Mouse (Mus musculus) spleen, embryonic (tissue): ENCODE measurements around the gene Dcdc2a.

Experiments used
- CTCF ChIA-PET: fragments of 350-600 bp; sonication (Branson Sonifier 250); formaldehyde crosslinking; loops from one replicate; lab custom pipeline; 2022; lab: Charles Lee

The Dcdc2a gene

DNA sequence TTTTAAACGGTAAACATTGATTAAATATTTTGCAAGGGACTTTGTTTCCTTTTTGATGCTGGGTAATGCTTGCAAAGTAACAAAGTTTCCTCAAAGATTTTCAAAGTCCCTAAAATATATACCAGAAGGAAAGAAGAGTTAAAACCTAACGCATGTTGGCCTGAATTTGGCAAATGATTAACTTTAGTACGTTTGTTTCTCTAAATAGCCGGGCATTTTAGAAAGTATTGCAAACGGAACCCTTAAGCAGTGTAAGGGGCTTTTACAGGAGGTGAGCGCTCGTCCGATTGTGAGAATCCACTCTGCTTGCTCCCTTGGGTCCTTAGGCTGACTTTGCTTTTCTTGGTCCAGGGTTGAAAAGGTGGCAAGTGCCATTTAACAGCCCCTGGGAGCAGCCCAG lies 41.5 kb downstream of the Dcdc2a start:
- CTCF ChIA-PET = interaction anchor here (1.2 kb wide), 1 partner anchor 19 kb away, joined by 6 read pairs; no protein-coding TSS in a partner anchor

DNA sequence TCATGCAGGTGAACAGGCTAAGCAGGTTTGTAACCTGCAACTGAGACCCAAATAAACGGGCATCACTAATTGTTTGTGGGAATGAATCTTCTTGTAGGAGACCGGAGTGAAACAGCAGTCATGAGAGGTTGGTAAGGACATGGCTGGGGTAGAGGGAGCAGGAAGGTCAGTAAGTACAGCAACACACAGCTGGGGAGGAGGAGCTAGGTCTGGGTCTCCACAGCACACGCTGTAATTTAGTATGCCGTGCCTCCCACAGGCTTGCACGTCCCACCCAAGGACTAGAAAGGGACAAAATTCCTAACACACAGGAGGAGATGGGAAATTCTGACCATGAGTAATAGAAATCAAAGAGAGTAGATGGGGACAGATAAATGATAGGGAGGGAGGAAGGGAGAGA lies 42.8 kb downstream of the Dcdc2a start:
- CTCF ChIA-PET = interaction anchor here (0.6 kb wide), 1 partner anchor 17 kb away, joined by 3 read pairs; no protein-coding TSS in a partner anchor

GRCm38 (mm10) chr13:25099508-25099907 lies 43.7 kb downstream of the Dcdc2a start:
- CTCF ChIA-PET = no interaction called here

GRCm38 (mm10) chr13:25100581-25100980 lies 44.8 kb downstream of the Dcdc2a start:
- CTCF ChIA-PET = no interaction called here

DNA sequence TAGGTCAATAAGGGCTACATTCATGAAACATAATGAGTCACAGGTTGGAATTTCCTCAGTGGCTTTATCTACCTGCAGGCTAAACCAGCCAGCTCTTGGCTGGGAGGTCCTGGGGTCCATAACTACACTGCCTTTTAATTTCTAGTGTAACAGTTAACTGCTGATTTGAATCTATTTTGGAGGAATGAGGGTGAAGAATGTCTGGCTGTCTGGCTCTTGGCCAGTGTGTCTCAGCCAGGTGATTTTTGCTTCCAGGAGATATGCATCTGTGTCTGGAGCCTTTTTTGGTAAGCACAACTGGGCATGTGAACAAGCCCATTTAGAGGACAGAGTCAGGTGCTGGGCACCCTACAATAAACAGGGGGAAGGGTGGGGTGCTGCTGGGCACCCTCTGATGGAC lies 49.9 kb downstream of the Dcdc2a start:
- CTCF ChIA-PET = no interaction called here

DNA sequence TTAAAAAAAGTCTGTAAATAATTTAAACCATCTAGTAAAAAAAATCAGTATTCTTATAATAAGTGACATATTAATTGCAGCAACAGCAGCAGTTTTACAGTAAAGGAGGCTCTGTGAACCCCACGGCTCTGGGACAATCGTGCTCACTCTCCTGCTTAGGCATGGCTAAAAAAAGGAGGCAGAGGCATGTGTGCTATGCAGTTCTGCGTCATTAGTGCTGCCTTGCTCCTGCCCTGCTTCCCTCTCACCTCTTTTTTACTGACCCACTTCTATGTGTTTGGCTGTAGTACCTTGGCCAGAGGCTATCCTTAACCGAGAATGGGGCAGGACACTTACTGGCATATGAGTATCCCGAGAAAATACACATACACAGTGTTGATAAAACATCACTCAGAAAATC lies 50.9 kb downstream of the Dcdc2a start:
- CTCF ChIA-PET = no interaction called here

DNA sequence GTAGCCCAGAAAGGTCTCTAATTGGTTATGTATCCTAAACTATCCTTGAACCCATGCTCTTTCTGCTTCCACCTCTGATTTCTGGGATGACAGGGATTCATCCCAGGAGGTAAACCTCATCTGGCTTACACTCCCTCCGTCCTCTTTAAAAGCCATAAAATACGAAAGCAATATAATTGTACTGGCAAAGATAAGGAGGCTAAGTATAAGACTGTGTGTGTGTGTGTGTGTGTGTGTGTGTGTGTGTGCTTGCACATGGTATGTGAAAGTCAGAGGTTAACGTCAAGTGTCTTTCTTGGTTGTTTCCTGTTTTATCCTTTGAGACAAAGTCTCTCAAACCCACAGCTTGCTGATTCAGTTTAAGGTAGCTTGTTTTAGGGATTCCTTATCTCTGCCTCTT lies 52.5 kb downstream of the Dcdc2a start:
- CTCF ChIA-PET = no interaction called here

- CTCF ChIA-PET = no interaction called here
Observed at GRCm38 (mm10) chr13:25110592-25111095, 54.8 kb downstream of the Dcdc2a start.

DNA sequence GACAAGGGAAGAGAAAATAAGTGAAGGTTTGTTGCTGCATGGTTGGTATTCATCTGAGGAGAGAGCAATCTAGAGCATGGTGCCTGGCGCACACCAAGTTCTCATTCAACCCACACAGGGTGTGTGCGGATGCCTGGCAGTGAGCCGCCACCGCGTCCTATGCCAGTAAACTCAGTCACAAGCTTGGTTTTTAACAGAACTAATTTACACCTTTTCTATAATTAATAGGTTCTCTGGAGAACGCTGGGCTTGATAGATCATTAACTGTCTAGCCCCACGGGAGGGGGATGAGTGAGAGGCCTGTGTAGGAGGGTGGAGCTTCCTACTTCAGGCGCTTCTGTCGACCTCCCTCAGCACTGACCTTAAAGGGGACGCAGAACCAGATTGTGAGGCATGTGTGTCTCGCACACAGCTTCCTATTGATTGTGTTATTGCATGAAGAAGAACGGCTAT lies 59.7 kb downstream of the Dcdc2a start:
- CTCF ChIA-PET = interaction anchor here (0.6 to 0.7 kb wide), 2 partner anchors 17 to 91 kb away, joined by 3 to 4 read pairs; no protein-coding TSS in a partner anchor

GRCm38 (mm10) chr13:25115971-25116370 lies 60.2 kb downstream of the Dcdc2a start:
- CTCF ChIA-PET = interaction anchor here (0.7 kb wide), 1 partner anchor 19 kb away, joined by 6 read pairs; no protein-coding TSS in a partner anchor

DNA sequence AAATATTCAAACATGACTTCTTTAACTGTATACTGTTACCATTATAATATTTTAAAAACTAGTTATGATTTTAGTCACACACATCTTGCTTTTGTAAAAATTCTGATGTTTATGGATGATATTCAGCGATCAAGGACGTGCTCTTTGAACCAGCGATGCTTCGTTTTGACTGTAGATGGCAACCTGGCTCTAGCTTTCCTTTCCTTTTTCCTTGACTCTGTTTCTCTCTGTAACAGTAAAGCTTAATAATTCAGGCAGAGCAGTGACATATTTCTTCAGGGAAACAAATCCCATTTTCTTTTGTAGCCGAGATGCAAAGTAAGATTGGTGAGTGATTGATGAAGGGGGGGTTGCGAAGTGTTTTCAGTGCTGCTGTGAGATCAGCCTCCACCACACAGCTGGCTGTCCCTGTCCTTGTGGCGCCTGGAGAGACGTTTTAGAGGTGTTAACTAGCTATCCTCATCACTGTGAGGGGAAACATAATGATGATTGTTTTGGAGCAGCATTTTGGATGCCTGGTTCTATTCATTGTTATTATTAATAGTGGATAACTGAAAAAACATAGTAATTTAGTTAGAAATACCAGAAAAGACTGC lies 67.0 kb downstream of the Dcdc2a start:
- CTCF ChIA-PET = no interaction called here

DNA sequence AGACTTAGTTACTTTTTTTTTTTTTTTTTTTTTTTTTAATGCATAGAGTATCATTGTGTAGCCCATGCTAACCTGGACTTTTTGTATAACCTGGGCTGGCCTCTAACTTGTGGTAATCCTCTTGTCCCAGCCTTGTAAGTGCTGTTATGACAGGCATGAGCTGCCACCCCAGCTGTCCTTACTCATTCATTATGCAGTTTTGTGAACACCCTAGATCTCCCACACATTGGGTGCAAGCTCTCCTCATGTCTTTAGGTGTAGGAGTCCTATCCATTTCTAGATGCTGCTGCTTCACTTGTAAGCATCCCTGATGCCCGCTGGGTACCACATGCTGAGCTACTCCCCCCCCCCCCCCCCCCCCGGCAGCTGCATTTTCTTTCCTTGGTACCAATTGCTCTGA lies 71.4 kb downstream of the Dcdc2a start:
- CTCF ChIA-PET = no interaction called here

- CTCF ChIA-PET = no interaction called here
Observed at GRCm38 (mm10) chr13:25127806-25128205, 72.0 kb downstream of the Dcdc2a start.

DNA sequence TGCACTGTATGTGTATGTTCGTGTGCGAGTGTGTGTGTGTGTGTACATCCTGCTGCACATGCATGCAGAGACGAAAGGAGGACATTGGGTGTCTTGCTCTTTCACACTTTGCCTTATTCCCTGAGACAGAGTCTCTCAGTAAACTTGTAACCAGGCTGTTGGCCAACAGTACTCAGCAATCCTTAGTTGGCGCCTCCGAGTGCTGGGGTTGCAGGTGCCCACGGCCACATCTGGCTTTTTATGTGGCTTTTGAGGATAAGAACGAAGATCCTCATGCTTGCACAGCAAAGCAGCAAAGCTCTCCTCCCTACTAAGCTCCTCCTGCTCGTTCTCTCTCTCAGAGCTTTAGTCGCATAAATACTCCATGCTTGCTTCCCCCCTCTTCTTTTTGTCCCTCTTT lies 73.0 kb downstream of the Dcdc2a start:
- CTCF ChIA-PET = no interaction called here

GRCm38 (mm10) chr13:25143066-25143465 lies 87.3 kb downstream of the Dcdc2a start:
- CTCF ChIA-PET = no interaction called here

DNA sequence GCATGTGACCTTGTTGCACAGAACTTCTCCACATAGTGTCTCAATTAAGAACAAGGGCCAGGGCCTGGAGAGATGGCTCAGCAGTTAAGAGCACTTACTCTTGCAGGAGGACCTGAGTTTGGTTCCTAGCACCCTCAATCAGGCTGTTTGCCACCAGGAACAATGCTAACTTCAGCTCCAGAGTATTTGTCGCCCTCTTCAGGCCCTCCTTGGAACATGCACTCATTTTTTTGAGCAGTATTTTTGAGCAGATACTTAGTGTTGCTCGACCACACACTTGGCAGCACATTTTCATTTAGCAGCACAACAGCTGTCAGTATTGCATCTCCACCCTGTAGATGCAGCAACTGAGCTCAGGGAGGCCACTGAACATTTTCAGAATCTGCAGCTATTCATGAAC lies 88.3 kb downstream of the Dcdc2a start:
- CTCF ChIA-PET = no interaction called here

- CTCF ChIA-PET = no interaction called here
Observed at GRCm38 (mm10) chr13:25146232-25146631, 90.4 kb downstream of the Dcdc2a start.

- CTCF ChIA-PET = no interaction called here
Observed at GRCm38 (mm10) chr13:25150154-25150781, 94.5 kb downstream of the Dcdc2a start.

DNA sequence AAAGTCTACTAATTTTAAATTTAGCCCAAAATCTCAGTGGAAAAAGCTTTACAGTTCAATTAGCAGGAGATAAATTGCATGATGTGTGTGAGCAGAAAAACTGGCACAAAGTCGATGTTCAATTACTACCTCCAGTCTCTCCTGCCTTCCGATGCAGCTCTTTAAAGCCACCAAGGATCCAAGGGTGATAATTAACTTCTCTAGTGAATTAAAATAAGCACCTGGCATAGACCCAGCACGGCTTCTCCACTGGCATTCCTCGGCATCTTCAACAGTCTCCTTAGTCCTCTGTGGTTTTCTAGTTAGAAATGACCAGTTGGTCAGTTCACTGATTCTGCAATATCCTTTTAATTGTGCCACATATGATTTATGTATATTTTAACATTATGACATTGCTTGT lies 95.1 kb downstream of the Dcdc2a start:
- CTCF ChIA-PET = no interaction called here

GRCm38 (mm10) chr13:25159917-25160316 lies 104.1 kb downstream of the Dcdc2a start:
- CTCF ChIA-PET = no interaction called here

- CTCF ChIA-PET = no interaction called here
Observed at GRCm38 (mm10) chr13:25160804-25161203, 105.0 kb downstream of the Dcdc2a start.

- CTCF ChIA-PET = no interaction called here
Observed at GRCm38 (mm10) chr13:25162594-25162993, 106.8 kb downstream of the Dcdc2a start.

DNA sequence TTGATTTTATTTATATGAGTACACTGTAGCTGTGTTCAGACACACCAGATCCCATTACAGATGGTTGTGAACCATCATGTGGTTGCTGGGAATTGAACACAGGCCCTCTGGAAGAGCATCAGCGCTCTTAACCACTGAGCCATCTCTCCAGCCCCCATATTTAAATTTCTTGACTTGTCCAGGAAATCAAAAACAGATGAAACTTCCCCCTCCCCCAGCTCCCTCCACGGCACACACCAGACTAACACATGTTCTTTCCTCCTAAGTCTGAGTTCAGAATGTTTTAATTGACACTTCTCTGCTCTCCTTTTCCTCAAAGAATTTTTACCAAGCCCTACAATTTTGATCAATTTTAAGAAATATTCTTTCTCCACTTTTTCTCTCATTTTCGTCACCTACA lies 113.1 kb downstream of the Dcdc2a start:
- CTCF ChIA-PET = no interaction called here
